Mouse (Mus musculus) neural tube, embryonic 13.5 days (tissue): ENCODE data around the gene Atg101. TPM values are rescaled to one million over a fixed set of nuclear protein-coding genes. Genes with fewer than 3 reads are reported as not detected.

Experiments used
- ATAC-seq: fragments of 200-750 bp; cut with Nextera tagmentation; 2 replicates; pipeline ENCODE4 v1.8.0; 2017; ENCODE audit warnings: low read depth, mild to moderate bottlenecking, moderate TSS enrichment, moderate library complexity
- H3K27ac ChIP-seq: fragments of 300-500 bp; sonication (generic); replicated peaks from 2 replicates; pipeline ENCODE4 v1.5.1; 2015; ENCODE audit warnings: moderate library complexity, mild to moderate bottlenecking, inconsistent platforms
- H3K27me3 ChIP-seq: fragments of 300-500 bp; sonication (generic); 2 replicates; pipeline ENCODE4 v1.6.1; 2015; ENCODE audit warnings: mild to moderate bottlenecking, inconsistent platforms
- H3K36me3 ChIP-seq: fragments of 300-500 bp; sonication (generic); 2 replicates; pipeline ENCODE4 v1.6.1; 2015; ENCODE audit warnings: mild to moderate bottlenecking, inconsistent platforms
- H3K4me1 ChIP-seq: fragments of 300-500 bp; sonication (generic); replicated peaks from 2 replicates; pipeline ENCODE4 v1.6.1; 2015; ENCODE audit warnings: inconsistent platforms
- H3K4me2 ChIP-seq: fragments of 300-500 bp; sonication (generic); 2 replicates; pipeline ENCODE4 v1.6.1; 2015; ENCODE audit warnings: inconsistent platforms, mild to moderate bottlenecking, moderate library complexity
- H3K4me3 ChIP-seq: fragments of 300-500 bp; sonication (generic); 2 replicates; pipeline ENCODE4 v1.5.1; 2015; ENCODE audit warnings: mild to moderate bottlenecking, inconsistent platforms
- H3K9ac ChIP-seq: fragments of 300-500 bp; sonication (generic); 2 replicates; pipeline ENCODE4 v1.6.1; 2015; ENCODE audit warnings: moderate library complexity, mild to moderate bottlenecking, inconsistent platforms
- H3K9me3 ChIP-seq: fragments of 300-500 bp; sonication (generic); 2 replicates; pipeline ENCODE4 v1.6.1; 2016; ENCODE audit warnings: inconsistent platforms
- WGBS: fragments of 180-500 bp; shearing (Covaris S2); methylation state at CpG from one replicate; pipeline ENCODE4 v1.1.7; 2015; 5-methylcytosine and 5-hydroxymethylcytosine counted together
- polyA plus RNA-seq: library from polyadenylated mRNA; unstranded; fragments of >200 nt; fragmentation: Nextera tagmentation; extraction: Ambion mirVana; gene quantifications from 2 replicates; pipeline ENCODE4 v1.2.1, GENCODE M21; 2015

Gene Atg101
- polyA plus RNA-seq, 1 experiment from 2014 or later = 84.7 TPM

- 84% methylated on average over 14 of the region's 14 CpGs for WGBS
- Histone ChIP-seq H3K4me1 (peaks cover 27% of the 10 kb centered on the region), H3K4me3 (no peak overlapping the region), H3K36me3 (no peaks in the 10 kb centered on the region), H3K4me2 (no peak overlapping the region), H3K9ac (no peak overlapping the region), H3K27ac (no peak overlapping the region), H3K9me3 (no peaks in the 10 kb centered on the region), H3K27me3 (0 out of 2 replicates have a peak, but pooled peaks cover 6% of the 10 kb centered on the region)
- no peak for ATAC-seq
Observed at GRCm38 (mm10) chr15:101256463-101257206, 27.4 kb upstream of the Atg101 start.

DNA sequence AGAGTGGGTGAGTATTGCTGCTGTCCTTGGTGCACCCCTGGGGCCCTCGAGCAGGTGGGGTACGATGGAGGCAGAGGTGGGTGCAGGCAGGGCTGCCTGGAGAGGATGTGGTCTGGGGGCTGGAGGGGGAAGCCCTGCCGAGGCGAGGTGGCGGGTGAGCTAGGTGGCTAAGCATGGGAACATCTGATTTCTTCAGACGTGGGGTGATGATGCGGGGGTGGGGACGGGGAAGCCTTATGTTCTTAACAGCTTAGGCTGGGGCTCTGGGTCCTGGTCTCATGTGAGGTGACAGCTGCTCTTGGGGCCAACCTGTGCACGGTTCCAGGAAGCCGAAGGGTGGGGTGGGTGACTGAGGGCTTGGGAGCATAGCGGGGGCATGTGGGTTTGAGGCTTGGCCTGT lies 25.7 kb upstream of the Atg101 start:
- H3K9me3 ChIP-seq = no peaks in the 10 kb centered on the region
- no peak overlapping the region for H3K27ac ChIP-seq
- WGBS = 86% methylated on average over 11 of the region's 11 CpGs
- ATAC-seq = no peak
- H3K4me3 ChIP-seq = no peak overlapping the region
- H3K4me1 ChIP-seq = peaks cover 28% of the 10 kb centered on the region
- H3K36me3 ChIP-seq = no peaks in the 10 kb centered on the region
- no peaks in the 10 kb centered on the region for H3K27me3 ChIP-seq
- H3K4me2 ChIP-seq = no peak overlapping the region
- no peak overlapping the region for H3K9ac ChIP-seq

DNA sequence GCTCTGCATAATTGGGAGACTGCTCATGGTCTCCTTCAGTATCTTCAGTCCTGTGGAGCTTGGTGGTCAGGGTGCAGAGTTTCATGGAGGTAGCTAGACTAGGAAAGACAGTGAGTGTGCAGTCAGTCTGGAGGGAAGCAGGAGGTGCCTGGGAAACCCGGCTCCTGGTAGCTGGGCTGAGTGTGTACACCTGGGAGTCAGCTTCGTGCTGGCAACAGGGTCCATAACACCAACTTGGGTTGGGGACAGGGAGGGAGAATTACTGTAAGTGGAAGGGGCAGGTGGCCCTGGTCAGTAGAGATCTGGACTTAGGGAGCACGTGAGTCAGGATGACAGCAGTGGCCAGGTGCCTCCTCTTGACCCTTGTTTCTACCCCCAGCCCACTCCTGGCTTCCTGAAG lies 24.1 kb upstream of the Atg101 start:
- H3K27me3 ChIP-seq = peaks cover 10% of the 10 kb centered on the region
- WGBS = 76% methylated on average over 3 of the region's 3 CpGs
- H3K4me2 ChIP-seq = no peak overlapping the region
- H3K4me1 ChIP-seq = peaks cover 17% of the 10 kb centered on the region; the same call in 1 of the 2 replicates
- H3K27ac ChIP-seq = no peak overlapping the region
- H3K4me3 ChIP-seq = no peak overlapping the region
- ATAC-seq = no peak
- H3K9me3 ChIP-seq = no peaks in the 10 kb centered on the region
- H3K9ac ChIP-seq = no peak overlapping the region
- no peaks in the 10 kb centered on the region for H3K36me3 ChIP-seq

DNA sequence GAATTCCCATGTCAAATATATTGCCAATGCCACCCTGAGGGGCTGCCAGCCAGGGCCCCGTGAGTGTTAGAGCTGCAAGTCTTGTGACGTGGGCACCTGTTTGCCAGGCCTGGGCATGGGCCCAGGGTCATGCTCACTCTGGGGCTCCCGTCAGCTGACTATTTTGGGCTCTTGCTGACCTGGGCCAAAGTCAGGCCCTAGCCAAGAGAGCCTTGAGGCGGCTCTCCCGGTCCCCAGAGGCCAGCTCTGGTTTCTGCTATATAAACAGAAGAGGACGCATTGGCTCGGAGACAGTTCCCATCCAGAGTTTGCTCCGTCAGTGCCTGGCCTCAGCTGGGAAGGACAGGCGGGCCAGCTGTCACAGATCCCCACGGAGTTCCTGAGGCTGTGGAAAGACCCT lies 23.7 kb upstream of the Atg101 start:
- Histone ChIP-seq H3K9me3 (no peaks in the 10 kb centered on the region), H3K4me2 (no peak overlapping the region), H3K36me3 (no peaks in the 10 kb centered on the region), H3K4me1 (peaks cover 14% of the 10 kb centered on the region; the same call in 1 of the 2 replicates), H3K27me3 (peaks cover 15% of the 10 kb centered on the region), H3K27ac (no peak overlapping the region), H3K9ac (no peak overlapping the region), H3K4me3 (no peak overlapping the region)
- no peak for ATAC-seq
- 58% methylated on average over 10 of the region's 10 CpGs for WGBS

DNA sequence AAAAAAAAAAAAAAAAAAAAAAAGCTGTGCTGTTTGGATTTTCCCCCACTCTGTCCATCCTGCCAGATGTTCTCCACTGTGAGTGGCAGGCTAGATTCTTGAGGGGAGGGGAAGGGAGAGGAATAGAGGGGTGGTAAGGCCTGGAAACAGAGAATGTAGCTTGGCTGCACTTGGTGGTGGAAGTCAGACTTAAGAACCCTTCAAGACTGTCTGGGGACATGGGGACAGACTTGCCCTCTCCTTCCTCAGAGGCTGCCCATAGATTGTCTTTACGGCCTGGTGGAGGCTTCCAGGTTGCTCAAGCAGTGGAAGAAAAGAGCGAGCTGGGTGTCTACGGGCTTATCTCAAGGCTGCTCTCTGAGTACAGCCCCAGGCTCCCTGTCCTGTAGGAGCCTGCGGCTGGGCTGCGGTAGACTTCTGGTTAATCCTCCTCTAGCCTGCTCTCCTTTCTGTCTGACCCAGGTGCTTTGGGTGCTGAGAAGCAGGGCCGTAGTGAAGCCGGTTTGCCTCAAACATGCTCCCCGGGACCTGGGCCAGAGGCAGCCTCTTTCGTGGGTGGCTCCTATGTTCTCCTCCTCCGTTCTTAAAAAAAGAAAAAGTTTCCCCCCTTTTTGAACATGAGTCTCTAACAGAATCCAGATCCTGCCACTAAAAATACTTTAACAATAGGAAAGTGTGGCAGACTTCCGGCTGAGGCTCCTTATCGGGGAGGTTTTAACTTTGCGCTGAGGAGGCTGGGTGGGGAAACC lies 23.0 kb upstream of the Atg101 start:
- peaks cover 21% of the 10 kb centered on the region for H3K27me3 ChIP-seq
- H3K36me3 ChIP-seq = no peaks in the 10 kb centered on the region
- WGBS = 76% methylated on average over 13 of the region's 13 CpGs
- H3K4me2 ChIP-seq = no peak overlapping the region
- no peak overlapping the region for H3K4me3 ChIP-seq
- ATAC-seq = no peak
- H3K4me1 ChIP-seq = peaks cover 20% of the 10 kb centered on the region
- H3K27ac ChIP-seq = peak overlapping the region; percentile 2; the same call in 1 of the 2 replicates
- no peaks in the 10 kb centered on the region for H3K9me3 ChIP-seq
- H3K9ac ChIP-seq = no peak overlapping the region

DNA sequence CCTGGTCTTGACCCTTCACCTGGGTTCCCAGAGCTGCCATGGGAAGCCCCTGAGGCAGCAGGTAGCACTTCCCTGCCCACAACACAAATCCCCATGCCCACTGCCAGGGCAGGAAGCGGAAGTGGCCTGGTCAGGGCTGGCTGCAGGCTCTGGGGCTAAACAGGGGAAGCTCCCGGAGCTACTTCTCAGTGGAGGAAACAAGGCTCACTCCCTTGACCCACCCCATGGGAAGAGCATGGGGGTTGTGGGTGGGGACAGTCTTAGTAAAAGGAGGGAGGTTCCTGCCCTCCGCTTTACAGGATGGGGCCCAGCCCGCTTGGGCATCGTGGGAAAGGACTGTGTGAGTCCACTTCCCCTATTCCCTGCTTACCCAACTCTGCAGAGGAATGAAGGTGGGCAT lies 21.6 kb upstream of the Atg101 start:
- no peak for ATAC-seq
- 72% methylated on average over 5 of the region's 5 CpGs for WGBS

GRCm38 (mm10) chr15:101266132-101266963 lies 17.7 kb upstream of the Atg101 start:
- peak overlapping the region; percentile 83 for H3K4me2 ChIP-seq
- H3K4me3 ChIP-seq = peak overlapping the region; percentile 46
- H3K36me3 ChIP-seq = peaks cover 13% of the 10 kb centered on the region
- H3K9me3 ChIP-seq = no peaks in the 10 kb centered on the region
- H3K4me1 ChIP-seq = peaks cover 21% of the 10 kb centered on the region
- peaks cover 48% of the 10 kb centered on the region for H3K27me3 ChIP-seq
- peak overlapping the region; percentile 68 for H3K9ac ChIP-seq
- 0 out of 2 replicates have a peak overlapping the region, but pooled peaks have one; percentile 33 for H3K27ac ChIP-seq
- WGBS = under 1% methylated on average over 57 of the region's 57 CpGs
- ATAC-seq = peak; percentile 74

More for the DNA sequence above, 21.6 kb upstream of the Atg101 start:
- Histone ChIP-seq H3K4me3 (no peak overlapping the region), H3K36me3 (no peaks in the 10 kb centered on the region), H3K9ac (no peak overlapping the region; the same call in 1 of the 2 replicates), H3K4me1 (peaks cover 32% of the 10 kb centered on the region), H3K4me2 (no peak overlapping the region), H3K27ac (no peak overlapping the region), H3K27me3 (peaks cover 36% of the 10 kb centered on the region), H3K9me3 (no peaks in the 10 kb centered on the region)

DNA sequence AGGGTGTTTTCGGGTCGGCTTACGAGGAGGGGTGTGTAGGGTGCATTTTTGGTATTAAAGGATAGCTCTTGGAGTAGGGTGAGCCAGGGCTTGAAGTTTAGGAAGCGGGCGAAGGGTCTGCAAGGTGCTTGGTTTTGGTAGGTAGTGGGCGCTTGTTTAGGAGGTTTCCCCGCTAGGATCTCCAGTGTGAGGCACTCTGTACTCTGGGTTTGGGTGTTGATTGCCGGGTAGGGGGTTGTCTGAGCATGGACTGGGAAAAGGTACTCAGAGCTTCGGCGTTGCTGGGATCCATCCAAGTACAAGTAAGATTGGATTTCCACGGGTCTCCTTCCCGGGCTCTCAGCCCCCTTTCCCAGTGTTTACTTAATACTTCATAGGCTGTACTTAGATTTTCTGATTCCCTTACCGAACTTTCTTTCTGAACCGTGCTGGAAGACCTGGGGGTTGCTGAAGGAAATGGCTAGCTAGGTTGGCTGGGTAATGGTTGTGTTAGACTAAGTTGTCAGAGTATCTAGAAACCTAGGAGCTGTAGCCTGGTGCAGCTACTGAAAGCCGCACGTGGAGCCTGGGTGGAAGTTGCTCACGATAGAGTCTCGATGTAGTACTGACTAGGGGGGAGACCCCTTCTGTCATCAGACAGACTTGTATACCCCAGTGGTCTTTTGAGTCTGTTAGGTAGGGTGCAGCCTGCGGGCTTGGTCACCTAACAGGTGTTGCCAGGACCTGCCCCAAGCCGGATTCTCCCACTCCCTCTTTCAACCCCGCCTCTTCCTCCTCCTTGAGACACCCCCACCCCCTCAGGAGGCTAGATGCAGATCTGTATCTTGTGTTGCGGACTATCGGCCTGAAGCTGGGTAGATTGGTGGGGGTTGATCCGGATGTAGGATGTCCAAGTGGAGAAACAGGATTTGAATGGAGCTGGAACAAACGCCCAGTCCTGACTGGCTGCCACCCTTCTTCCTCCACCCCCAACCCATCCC lies 16.7 kb upstream of the Atg101 start:
- H3K9ac ChIP-seq = peak overlapping the region; percentile 68
- 0 out of 2 replicates have a peak overlapping the region, but pooled peaks have one; percentile 33 for H3K27ac ChIP-seq
- H3K4me2 ChIP-seq = peak overlapping the region; percentile 83
- no peak; the same call in 1 of the 2 replicates for ATAC-seq
- no peaks in the 10 kb centered on the region for H3K9me3 ChIP-seq
- peaks cover 22% of the 10 kb centered on the region for H3K36me3 ChIP-seq
- peaks cover 48% of the 10 kb centered on the region for H3K27me3 ChIP-seq
- WGBS = 4% methylated on average over 25 of the region's 25 CpGs
- H3K4me1 ChIP-seq = peaks cover 18% of the 10 kb centered on the region
- peak overlapping the region; percentile 46 for H3K4me3 ChIP-seq

GRCm38 (mm10) chr15:101270101-101270820 lies 13.8 kb upstream of the Atg101 start:
- Histone ChIP-seq H3K4me3 (no peak overlapping the region), H3K27me3 (peaks cover 34% of the 10 kb centered on the region), H3K27ac (no peak overlapping the region), H3K36me3 (peaks cover 43% of the 10 kb centered on the region), H3K9me3 (no peaks in the 10 kb centered on the region), H3K4me1 (peaks cover 18% of the 10 kb centered on the region), H3K4me2 (no peak overlapping the region), H3K9ac (no peak overlapping the region)
- WGBS = 93% methylated on average over 29 of the region's 29 CpGs
- no peak for ATAC-seq

- Histone ChIP-seq H3K4me2 (no peak overlapping the region), H3K36me3 (peaks cover 43% of the 10 kb centered on the region), H3K4me3 (no peak overlapping the region), H3K9ac (no peak overlapping the region), H3K27me3 (peaks cover 26% of the 10 kb centered on the region), H3K27ac (peak overlapping the region; percentile 29; the same call in 1 of the 2 replicates), H3K9me3 (no peaks in the 10 kb centered on the region), H3K4me1 (peaks cover 13% of the 10 kb centered on the region)
- no peak for ATAC-seq
- WGBS = 75% methylated on average over 3 of the region's 3 CpGs
Observed at GRCm38 (mm10) chr15:101271107-101271506, 13.0 kb upstream of the Atg101 start.
